Mouse (Mus musculus) liver, postnatal 0 days (tissue): ENCODE data around the gene Foxb1. TPM values are rescaled to one million over a fixed set of nuclear protein-coding genes. Genes with fewer than 3 reads are reported as not detected.

Experiments
- ATAC-seq: fragments of 200-750 bp; cut with Nextera tagmentation; 2 replicates; pipeline ENCODE4 v1.8.0; 2017; ENCODE audit warnings: mild to moderate bottlenecking, moderate library complexity
- DNase-seq: peaks from one replicate; pipeline ENCODE4 v3.0.0-alpha.2; 2016
- H3K27ac ChIP-seq: fragments of 300-500 bp; sonication (generic); 2 replicates; pipeline ENCODE4 v1.5.1; 2014; ENCODE audit warnings: antibody characterized with exemption, moderate library complexity, mild to moderate bottlenecking, low read depth
- H3K27me3 ChIP-seq: fragments of 300-500 bp; sonication (generic); 2 replicates; pipeline ENCODE4 v1.6.1; 2014; ENCODE audit warnings: low read length, control low read depth, mixed read lengths; ENCODE audit not compliant: insufficient read depth
- H3K36me3 ChIP-seq: fragments of 300-500 bp; sonication (generic); replicated peaks from 2 replicates; pipeline ENCODE4 v1.6.1; 2014; ENCODE audit warnings: mild to moderate bottlenecking, control low read depth, low read length, moderate library complexity, mixed read lengths; ENCODE audit not compliant: insufficient read depth
- H3K4me1 ChIP-seq: fragments of 300-500 bp; sonication (generic); 2 replicates; pipeline ENCODE4 v1.6.1; 2014; ENCODE audit warnings: antibody characterized with exemption, mild to moderate bottlenecking, control low read depth; ENCODE audit not compliant: insufficient read depth
- H3K4me2 ChIP-seq: fragments of 300-500 bp; sonication (generic); 2 replicates; pipeline ENCODE4 v1.6.1; 2014; ENCODE audit warnings: low read depth, mild to moderate bottlenecking, low read length, moderate library complexity, mixed read lengths
- H3K4me3 ChIP-seq: fragments of 300-500 bp; sonication (generic); 2 replicates; pipeline ENCODE4 v1.5.1; 2014; ENCODE audit warnings: low read depth, low read length
- H3K9ac ChIP-seq: fragments of 300-500 bp; sonication (generic); replicated peaks from 2 replicates; pipeline ENCODE4 v1.6.1; 2014; ENCODE audit warnings: mild to moderate bottlenecking, moderate library complexity
- H3K9me3 ChIP-seq: fragments of 300-500 bp; sonication (generic); 2 replicates; pipeline ENCODE4 v1.6.1; 2016; ENCODE audit warnings: mild to moderate bottlenecking, control low read depth, low read length, mixed read lengths
- CTCF ChIP-seq: sonication (generic); IDR thresholded peaks from 2 replicates; pipeline ENCODE4 v1.5.1; 2016; ENCODE audit warnings: antibody characterized with exemption, low read depth
- EP300 ChIP-seq: IDR thresholded peaks from 2 replicates; pipeline ENCODE4 v1.6.1; 2016; ENCODE audit warnings: antibody characterized with exemption, low read depth, mild to moderate bottlenecking
- WGBS: fragments of 180-500 bp; shearing (Covaris S2); extraction: QIAGEN DNeasy Blood & Tissue Kit; methylation state at CpG from one replicate; pipeline ENCODE4 v1.1.7; 2014; ENCODE audit not compliant: insufficient replicate concordance; 5-methylcytosine and 5-hydroxymethylcytosine counted together
- polyA plus RNA-seq: library from polyadenylated mRNA; unstranded; fragments of >200 nt; fragmentation: Nextera tagmentation; extraction: Ambion mirVana; gene quantifications from 2 replicates; pipeline ENCODE4 v1.2.1, GENCODE M21; 2015

Gene Foxb1
- polyA plus RNA-seq, 1 experiment from 2014 or later = not detected

GRCm38 (mm10) chr9:69768136-69768875 is 7.6 kb upstream of the Foxb1 start:
- Histone ChIP-seq H3K4me2 (no peak overlapping the region), H3K9me3 (no peaks in the 10 kb centered on the region), H3K4me1 (no peaks in the 10 kb centered on the region), H3K27me3 (peaks cover 94% of the 10 kb centered on the region), H3K4me3 (no peak overlapping the region), H3K27ac (no peak overlapping the region), H3K36me3 (no peaks in the 10 kb centered on the region), H3K9ac (no peak overlapping the region)
- ATAC-seq (no peak), DNase-seq (no peak)
- TF ChIP-seq EP300 (no peak), CTCF (no peak)
- 3% methylated on average over 28 of the region's 28 CpGs for WGBS

- peaks cover 96% of the 10 kb centered on the region for H3K27me3 ChIP-seq
- no peak for TF ChIP-seq CTCF
- TF ChIP-seq EP300 = no peak
- H3K4me1 ChIP-seq = no peaks in the 10 kb centered on the region
- H3K36me3 ChIP-seq = no peaks in the 10 kb centered on the region
- no peak overlapping the region for H3K4me3 ChIP-seq
- no peak for ATAC-seq
- no peak overlapping the region for H3K4me2 ChIP-seq
- 4% methylated on average over 9 of the region's 12 CpGs for WGBS
- H3K27ac ChIP-seq = no peak overlapping the region
- no peaks in the 10 kb centered on the region for H3K9me3 ChIP-seq
- H3K9ac ChIP-seq = no peak overlapping the region
- DNase-seq = no peak
Measured at GRCm38 (mm10) chr9:69767421-69767820, 6.7 kb upstream of the Foxb1 start.

GRCm38 (mm10) chr9:69766936-69767335 is 6.2 kb upstream of the Foxb1 start:
- H3K9me3 ChIP-seq = no peaks in the 10 kb centered on the region
- ATAC-seq = no peak
- no peak overlapping the region for H3K27ac ChIP-seq
- no peak overlapping the region for H3K4me3 ChIP-seq
- no peaks in the 10 kb centered on the region for H3K36me3 ChIP-seq
- H3K4me2 ChIP-seq = no peak overlapping the region
- no peak for DNase-seq
- TF ChIP-seq EP300 (no peak), CTCF (no peak)
- no peak overlapping the region for H3K9ac ChIP-seq
- WGBS = 2% methylated on average over 4 of the region's 4 CpGs
- H3K27me3 ChIP-seq = peaks cover 99% of the 10 kb centered on the region
- no peaks in the 10 kb centered on the region for H3K4me1 ChIP-seq

GRCm38 (mm10) chr9:69766301-69766700 is 5.6 kb upstream of the Foxb1 start:
- DNase-seq = no peak
- Histone ChIP-seq H3K27me3 (peaks cover 99% of the 10 kb centered on the region), H3K9me3 (no peaks in the 10 kb centered on the region), H3K4me2 (no peak overlapping the region), H3K27ac (no peak overlapping the region), H3K36me3 (no peaks in the 10 kb centered on the region), H3K4me1 (no peaks in the 10 kb centered on the region), H3K9ac (no peak overlapping the region), H3K4me3 (no peak overlapping the region)
- TF ChIP-seq EP300 = no peak
- TF ChIP-seq CTCF = no peak
- ATAC-seq = no peak
- 2% methylated on average over 8 of the region's 8 CpGs for WGBS

GRCm38 (mm10) chr9:69765483-69766050 is 4.8 kb upstream of the Foxb1 start:
- Histone ChIP-seq H3K4me1 (no peaks in the 10 kb centered on the region), H3K4me2 (no peak overlapping the region), H3K4me3 (no peak overlapping the region), H3K9me3 (no peaks in the 10 kb centered on the region), H3K36me3 (no peaks in the 10 kb centered on the region), H3K9ac (no peak overlapping the region), H3K27ac (no peak overlapping the region), H3K27me3 (peaks cover 99% of the 10 kb centered on the region)
- no peak for DNase-seq
- no peak for ATAC-seq
- 7% methylated on average over 8 of the region's 8 CpGs for WGBS
- TF ChIP-seq CTCF (no peak), EP300 (no peak)

- Histone ChIP-seq H3K4me1 (no peaks in the 10 kb centered on the region), H3K9me3 (no peaks in the 10 kb centered on the region), H3K27ac (no peak overlapping the region), H3K4me2 (no peak overlapping the region), H3K36me3 (no peaks in the 10 kb centered on the region), H3K9ac (no peak overlapping the region), H3K4me3 (no peak overlapping the region), H3K27me3 (peaks cover 99% of the 10 kb centered on the region)
- DNase-seq (no peak), ATAC-seq (no peak)
- no peak for TF ChIP-seq EP300
- no peak for TF ChIP-seq CTCF
- 2% methylated on average over 42 of the region's 42 CpGs for WGBS
Measured at GRCm38 (mm10) chr9:69764586-69765482, 4.1 kb upstream of the Foxb1 start.
